Mouse (Mus musculus) forebrain, embryonic 11.5 days (tissue): ENCODE measurements around the gene Mcrip2. TPM values are rescaled to one million over a fixed set of nuclear protein-coding genes. Genes with fewer than 3 reads are reported as not detected.

Source experiments
- ATAC-seq: fragments of 200-750 bp; cut with Nextera tagmentation; replicated peaks from 2 replicates; pipeline ENCODE4 v1.8.0; 2017; ENCODE audit warnings: moderate TSS enrichment; ENCODE audit not compliant: low FRiP score
- DNase-seq: peaks from one replicate; pipeline ENCODE4 v3.0.0-alpha.2; 2017; ENCODE audit warnings: low spot score
- H3K27ac ChIP-seq: fragments of 300-500 bp; sonication (generic); 2 replicates; pipeline ENCODE4 v1.5.1; 2014; ENCODE audit warnings: low read depth, low read length
- H3K27me3 ChIP-seq: fragments of 300-500 bp; sonication (generic); 2 replicates; pipeline ENCODE4 v1.6.1; 2014; ENCODE audit warnings: mild to moderate bottlenecking, low read length, mixed read lengths; ENCODE audit not compliant: control insufficient read depth, insufficient read depth
- H3K36me3 ChIP-seq: fragments of 300-500 bp; sonication (generic); 2 replicates; pipeline ENCODE4 v1.6.1; 2014; ENCODE audit warnings: mild to moderate bottlenecking, low read length, moderate library complexity, mixed read lengths; ENCODE audit not compliant: control insufficient read depth, insufficient read depth
- H3K4me1 ChIP-seq: fragments of 300-500 bp; sonication (generic); replicated peaks from 2 replicates; pipeline ENCODE4 v1.6.1; 2014; ENCODE audit warnings: low read length, mixed read lengths; ENCODE audit not compliant: control insufficient read depth, insufficient read depth
- H3K4me2 ChIP-seq: fragments of 300-500 bp; sonication (generic); 2 replicates; pipeline ENCODE4 v1.6.1; 2014; ENCODE audit warnings: low read depth, mild to moderate bottlenecking, low read length, moderate library complexity, mixed read lengths; ENCODE audit not compliant: severe bottlenecking
- H3K4me3 ChIP-seq: fragments of 300-500 bp; sonication (generic); 2 replicates; pipeline ENCODE4 v1.5.1; 2014; ENCODE audit warnings: low read depth, low read length
- H3K9ac ChIP-seq: fragments of 300-500 bp; sonication (generic); 2 replicates; pipeline ENCODE4 v1.6.1; 2014; ENCODE audit warnings: low read length
- H3K9me3 ChIP-seq: fragments of 300-500 bp; sonication (generic); 2 replicates; pipeline ENCODE4 v1.6.1; 2016; ENCODE audit warnings: low read length, mixed read lengths; ENCODE audit not compliant: control insufficient read depth
- WGBS: fragments of 180-500 bp; shearing (Covaris S2); extraction: QIAGEN DNeasy Blood & Tissue Kit; methylation state at CpG from one replicate; pipeline ENCODE4 v1.1.7; 2014; 5-methylcytosine and 5-hydroxymethylcytosine counted together
- polyA plus RNA-seq: library from polyadenylated mRNA; unstranded; fragments of >200 nt; fragmentation: Nextera tagmentation; extraction: Ambion mirVana; gene quantifications from 2 replicates; pipeline ENCODE4 v1.2.1, GENCODE M21; 2014

Gene Mcrip2
- polyA plus RNA-seq, 1 experiment from 2014 or later = 8.9 TPM

DNA sequence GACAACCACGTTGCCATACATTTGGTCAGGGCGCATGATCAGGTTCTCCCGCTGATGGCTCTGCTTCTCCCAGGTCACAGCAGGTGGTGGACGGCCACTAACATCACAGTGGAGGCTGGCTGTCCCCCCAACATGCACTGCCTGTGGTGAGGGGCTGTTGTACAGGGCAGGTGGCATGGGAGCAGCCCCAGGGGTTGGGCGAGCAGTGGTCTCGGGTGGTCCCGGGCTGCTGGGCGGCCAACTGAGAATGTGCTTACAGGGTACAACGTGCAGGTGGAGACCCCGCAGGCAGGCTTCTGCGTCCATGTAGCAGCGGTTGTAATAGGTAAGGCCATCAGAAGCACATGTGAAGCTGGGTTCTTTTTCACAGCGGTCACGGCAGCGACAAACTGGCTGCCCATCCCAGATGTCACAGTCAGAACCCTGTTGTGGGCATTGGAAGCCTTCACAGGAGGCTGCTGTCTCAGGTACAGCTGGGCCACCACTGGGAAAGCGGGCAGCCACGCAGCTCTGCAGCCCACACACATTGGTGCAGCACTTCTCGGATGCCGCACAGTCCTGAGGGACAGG lies 10.1 kb upstream of the Mcrip2 start:
- Histone ChIP-seq H3K4me2 (no peak overlapping the region), H3K36me3 (no peaks in the 10 kb centered on the region; the same call in 1 of the 2 replicates), H3K9me3 (no peaks in the 10 kb centered on the region), H3K4me1 (peaks cover 26% of the 10 kb centered on the region), H3K27ac (no peak overlapping the region), H3K9ac (no peak overlapping the region), H3K4me3 (no peak overlapping the region), H3K27me3 (no peaks in the 10 kb centered on the region)
- WGBS = 87% methylated on average over 19 of the region's 19 CpGs
- ATAC-seq = no peak
- no peak for DNase-seq

DNA sequence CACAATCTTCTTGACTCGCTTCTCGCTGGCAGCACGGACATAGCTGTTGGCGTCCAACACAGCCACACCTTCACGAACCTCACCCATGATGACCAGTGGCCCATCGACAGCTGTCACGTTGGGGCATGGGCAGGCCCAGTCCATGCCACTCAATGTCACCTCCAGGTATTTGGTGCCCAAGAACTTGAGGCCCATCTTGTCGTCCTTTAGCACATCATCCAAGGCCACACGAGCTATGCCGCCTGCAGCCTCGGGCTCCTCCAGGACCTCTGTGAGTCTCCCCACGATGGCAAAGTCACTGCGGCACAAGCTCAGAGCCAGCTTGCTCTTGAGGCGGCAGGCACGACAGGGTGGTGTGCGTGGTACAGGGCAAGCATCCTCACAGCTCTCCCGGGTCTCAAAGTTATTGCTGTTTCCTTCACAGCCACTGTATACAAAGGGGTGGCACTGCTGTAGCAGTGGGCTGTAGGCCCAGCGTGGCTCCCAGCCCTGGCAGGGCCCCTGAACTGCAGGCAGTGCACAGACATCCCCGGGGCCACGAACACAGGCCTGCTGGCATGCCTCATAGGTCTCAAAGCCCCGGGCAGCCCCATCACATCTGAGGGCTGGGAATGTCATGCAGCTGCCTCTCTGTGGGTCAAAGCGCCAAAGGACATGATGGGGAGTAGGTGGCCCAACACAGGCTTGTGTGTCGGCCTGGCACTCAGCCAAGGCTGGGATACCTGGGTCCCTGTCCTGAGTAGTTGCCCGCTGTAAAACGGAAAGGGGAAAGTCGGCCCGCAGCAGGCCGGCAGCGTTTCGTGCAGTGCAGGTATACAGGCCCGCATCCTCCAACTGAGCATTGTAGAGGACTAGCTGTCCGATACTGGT lies 9.4 kb upstream of the Mcrip2 start:
- Histone ChIP-seq H3K4me3 (no peak overlapping the region), H3K4me2 (no peak overlapping the region), H3K27me3 (no peaks in the 10 kb centered on the region), H3K4me1 (peaks cover 26% of the 10 kb centered on the region), H3K27ac (no peak overlapping the region), H3K9ac (no peak overlapping the region), H3K9me3 (no peaks in the 10 kb centered on the region), H3K36me3 (no peaks in the 10 kb centered on the region; the same call in 1 of the 2 replicates)
- ATAC-seq (no peak), DNase-seq (no peak)
- 93% methylated on average over 32 of the region's 32 CpGs for WGBS

DNA sequence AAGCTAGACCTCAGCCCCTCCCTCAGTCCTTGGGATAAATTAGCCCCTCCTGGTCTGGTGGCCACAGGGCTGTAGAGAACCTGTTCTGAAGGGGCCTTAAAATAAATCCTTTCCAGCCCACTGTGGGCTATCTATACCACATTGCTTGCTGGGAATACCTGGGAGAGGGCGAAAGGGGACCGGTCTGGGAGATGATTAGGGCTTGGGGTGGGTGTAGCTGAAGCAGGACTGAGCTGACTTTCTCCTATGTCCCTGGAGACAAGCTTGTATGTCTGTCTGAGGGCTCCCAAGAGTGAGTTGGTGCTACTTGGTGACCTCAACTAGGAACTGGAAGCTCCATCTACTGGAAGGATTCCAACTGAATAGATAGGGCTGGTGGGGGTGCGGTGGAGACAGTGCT lies 8.5 kb upstream of the Mcrip2 start:
- H3K9me3 ChIP-seq = no peaks in the 10 kb centered on the region
- peaks cover 26% of the 10 kb centered on the region for H3K4me1 ChIP-seq
- no peaks in the 10 kb centered on the region for H3K27me3 ChIP-seq
- no peaks in the 10 kb centered on the region; the same call in 1 of the 2 replicates for H3K36me3 ChIP-seq
- no peak overlapping the region for H3K4me2 ChIP-seq
- 97% methylated on average over 3 of the region's 3 CpGs for WGBS
- ATAC-seq (no peak), DNase-seq (no peak)
- H3K27ac ChIP-seq = no peak overlapping the region
- no peak overlapping the region for H3K4me3 ChIP-seq
- no peak overlapping the region for H3K9ac ChIP-seq

DNA sequence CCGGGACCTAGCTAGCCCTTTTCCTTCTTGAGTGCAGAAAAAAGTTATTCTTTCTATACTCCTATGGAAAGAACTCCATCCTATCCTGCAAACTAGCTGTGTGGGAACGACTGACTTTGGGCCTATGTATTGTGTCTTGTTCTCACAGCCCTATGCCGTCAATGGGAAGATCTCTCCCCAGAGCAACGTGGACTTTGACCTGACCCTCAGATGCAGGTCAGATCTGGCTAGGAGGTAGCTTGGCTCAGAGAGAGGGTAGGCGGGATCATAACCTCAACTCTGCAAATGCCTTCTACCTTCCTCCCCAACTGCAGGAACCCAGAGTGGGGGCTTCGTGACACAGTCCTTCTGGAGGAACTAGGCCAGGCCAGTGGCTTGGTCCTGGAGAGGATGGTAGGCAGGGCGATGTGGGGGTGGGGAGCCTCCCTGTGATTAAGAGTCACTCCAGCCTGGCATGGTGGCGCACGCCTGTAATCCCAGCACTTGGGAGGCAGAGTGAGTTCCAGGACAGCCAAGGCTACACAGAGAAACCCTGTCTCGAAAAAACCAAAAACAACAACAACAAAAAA lies 7.9 kb upstream of the Mcrip2 start:
- DNase-seq = no peak
- WGBS = 66% methylated on average over 10 of the region's 10 CpGs
- Histone ChIP-seq H3K4me3 (peak overlapping the region; percentile 57), H3K9me3 (no peaks in the 10 kb centered on the region), H3K9ac (peak overlapping the region; percentile 82), H3K36me3 (no peaks in the 10 kb centered on the region; the same call in 1 of the 2 replicates), H3K4me2 (peak overlapping the region; percentile 87), H3K27ac (no peak overlapping the region), H3K27me3 (no peaks in the 10 kb centered on the region), H3K4me1 (peaks cover 24% of the 10 kb centered on the region)
- ATAC-seq = no peak

DNA sequence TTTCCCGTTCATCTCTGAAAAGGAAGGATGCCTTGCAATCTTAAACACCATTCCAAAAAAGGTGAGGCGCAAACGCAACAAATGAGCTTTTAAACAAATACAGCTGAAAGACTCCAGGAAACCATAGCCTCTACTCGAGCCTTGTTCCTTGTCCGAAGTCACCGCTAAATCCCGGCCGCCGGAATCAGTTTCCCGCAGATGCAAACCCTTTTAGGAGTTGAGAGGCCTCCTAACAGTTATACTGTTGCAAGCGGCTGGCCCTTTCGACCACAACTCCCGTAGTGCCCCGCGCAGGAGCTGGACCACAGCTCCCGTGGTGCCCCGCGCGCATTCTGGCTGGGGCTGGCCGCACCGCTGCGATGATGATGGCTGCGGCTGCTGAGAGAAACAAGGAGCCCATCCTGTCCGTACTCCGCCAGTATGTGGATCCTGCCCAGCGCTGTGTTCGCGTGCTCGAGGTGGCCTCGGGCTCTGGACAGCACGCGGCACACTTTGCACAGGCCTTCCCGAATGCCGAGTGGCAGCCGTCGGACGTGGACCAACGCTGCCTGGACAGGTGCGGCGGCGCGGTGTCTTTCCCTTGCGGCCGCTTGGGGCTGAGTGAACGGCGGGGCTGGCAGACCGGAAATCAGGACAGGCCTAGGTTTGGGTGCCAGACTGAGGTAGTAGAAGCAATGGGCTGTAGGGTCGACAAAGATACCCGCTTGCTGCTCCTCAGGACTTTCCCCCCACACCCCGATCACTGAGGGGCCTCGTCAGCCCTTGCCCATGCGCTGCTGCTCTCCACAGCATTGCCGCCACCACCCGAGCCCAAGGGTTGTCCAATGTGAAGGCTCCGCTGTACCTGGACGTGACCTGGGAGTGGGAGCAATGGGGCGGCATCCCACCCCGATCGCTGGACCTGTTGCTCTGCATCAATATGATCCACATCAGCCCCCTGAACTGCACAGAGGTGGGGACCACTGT lies 6.9 kb upstream of the Mcrip2 start:
- H3K4me1 ChIP-seq = peaks cover 14% of the 10 kb centered on the region
- peak; percentile 91 for ATAC-seq
- 1% methylated on average over 59 of the region's 59 CpGs for WGBS

DNA sequence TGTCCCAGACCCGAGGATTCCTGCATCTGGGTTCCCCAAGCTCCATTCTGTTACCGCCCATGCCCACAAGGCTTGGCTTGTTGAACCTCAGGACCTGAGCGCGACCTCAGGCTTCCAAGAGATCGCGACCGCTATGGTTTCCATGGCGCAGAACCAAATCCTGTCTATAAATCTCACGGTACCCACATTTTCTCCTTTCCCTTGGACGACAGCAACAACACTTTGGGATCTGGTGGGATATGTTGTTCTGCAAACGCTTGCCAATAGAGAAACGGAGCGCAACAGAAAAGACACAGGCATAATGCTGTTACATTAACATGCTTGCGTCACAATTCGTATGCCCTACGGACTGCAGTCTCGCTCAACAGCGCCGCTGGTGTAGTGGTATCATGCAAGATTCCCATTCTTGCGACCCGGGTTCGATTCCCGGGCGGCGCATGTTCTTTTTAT lies 6.2 kb upstream of the Mcrip2 start, which contains the start of gene Mettl26:
TSS of gene Mettl26 (plus strand) at position 354 of the 450 bp plus-strand sequence.
- Histone ChIP-seq H3K9ac (peak within 1 kb of the TSS; percentile 82), H3K9me3 (no peaks in the 10 kb centered on the region), H3K36me3 (no peaks in the 10 kb centered on the region; the same call in 1 of the 2 replicates), H3K4me1 (peaks cover 8% of the 10 kb centered on the region; the same call in 1 of the 2 replicates), H3K27me3 (no peaks in the 10 kb centered on the region), H3K4me3 (peak within 1 kb of the TSS; percentile 57), H3K4me2 (peak within 1 kb of the TSS; percentile 87), H3K27ac (peak within 1 kb of the TSS; percentile 58)
- DNase-seq = peak; percentile 97
- under 1% methylated on average over 25 of the region's 25 CpGs for WGBS
- peak; percentile 71 for ATAC-seq

More for the DNA sequence above, 6.9 kb upstream of the Mcrip2 start:
- peak; percentile 94 for DNase-seq
- Histone ChIP-seq H3K4me2 (peak overlapping the region; percentile 87), H3K36me3 (no peaks in the 10 kb centered on the region; the same call in 1 of the 2 replicates), H3K4me3 (peak overlapping the region; percentile 57), H3K9me3 (no peaks in the 10 kb centered on the region), H3K9ac (peak overlapping the region; percentile 82), H3K27me3 (no peaks in the 10 kb centered on the region), H3K27ac (peak overlapping the region; percentile 58)

DNA sequence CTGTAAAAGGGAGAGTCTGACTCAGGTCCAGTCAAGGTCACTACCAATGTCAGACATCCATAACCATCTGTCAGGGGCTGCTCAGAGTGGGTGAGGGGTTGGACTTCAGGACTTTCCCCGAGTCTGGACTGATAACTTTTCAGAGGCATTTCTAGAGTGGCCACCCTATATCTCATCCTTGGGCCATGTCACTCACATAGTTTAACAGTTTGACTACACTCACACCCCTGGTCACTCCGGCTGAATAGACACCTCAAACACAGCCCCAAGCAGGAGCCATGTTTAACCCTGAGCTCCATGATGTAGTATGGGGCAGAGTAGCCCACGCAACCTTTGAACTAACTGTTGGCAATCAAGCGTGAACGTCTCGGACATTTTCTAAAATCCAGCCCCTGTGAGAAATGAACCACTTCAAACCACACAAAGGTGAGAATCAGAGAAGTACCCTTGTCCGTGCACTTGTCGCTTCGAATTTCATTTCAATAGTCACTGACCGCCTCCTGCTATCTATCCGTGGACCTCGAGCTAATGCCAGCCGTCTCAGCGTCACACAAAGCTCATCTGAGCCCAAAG lies 5.7 kb upstream of the Mcrip2 start:
- Histone ChIP-seq H3K36me3 (no peaks in the 10 kb centered on the region; the same call in 1 of the 2 replicates), H3K27ac (peak overlapping the region; percentile 47; the same call in 1 of the 2 replicates), H3K4me2 (peak overlapping the region; percentile 87), H3K4me1 (peaks cover 8% of the 10 kb centered on the region; the same call in 1 of the 2 replicates), H3K9ac (peak overlapping the region; percentile 58), H3K9me3 (no peaks in the 10 kb centered on the region), H3K27me3 (no peaks in the 10 kb centered on the region), H3K4me3 (peak overlapping the region; percentile 57)
- no peak for DNase-seq
- ATAC-seq = 0 out of 2 replicates have a peak, but pooled peaks have one; percentile 3
- 5% methylated on average over 14 of the region's 14 CpGs for WGBS
